Mouse (Mus musculus) hindbrain, embryonic 14.5 days (tissue): Measurements from ENCODE around the gene Lgals4. TPM values are rescaled to one million over a fixed set of nuclear protein-coding genes. Genes with fewer than 3 reads are reported as not detected.

ENCODE experiments used
- ATAC-seq: fragments of 200-750 bp; cut with Nextera tagmentation; 2 replicates; pipeline ENCODE4 v1.8.0; 2017; ENCODE audit warnings: moderate number of reproducible peaks, mild to moderate bottlenecking, moderate TSS enrichment, moderate library complexity; ENCODE audit not compliant: low FRiP score
- DNase-seq: peaks from one replicate; pipeline ENCODE4 v3.0.0-alpha.2; 2015; ENCODE audit warnings: low spot score
- H3K27ac ChIP-seq: fragments of 300-500 bp; sonication (generic); 2 replicates; pipeline ENCODE4 v1.5.1; 2014; ENCODE audit warnings: mild to moderate bottlenecking, moderate library complexity
- H3K27me3 ChIP-seq: fragments of 300-500 bp; sonication (generic); 2 replicates; pipeline ENCODE4 v1.6.1; 2014; ENCODE audit warnings: mild to moderate bottlenecking, low read length, mixed read lengths; ENCODE audit not compliant: control insufficient read depth, insufficient read depth
- H3K36me3 ChIP-seq: fragments of 300-500 bp; sonication (generic); replicated peaks from 2 replicates; pipeline ENCODE4 v1.6.1; 2014; ENCODE audit not compliant: control insufficient read depth, insufficient read depth
- H3K4me1 ChIP-seq: fragments of 300-500 bp; sonication (generic); replicated peaks from 2 replicates; pipeline ENCODE4 v1.6.1; 2014; ENCODE audit warnings: antibody characterized with exemption, low read length, mixed read lengths; ENCODE audit not compliant: control insufficient read depth, insufficient read depth
- H3K4me2 ChIP-seq: fragments of 300-500 bp; sonication (generic); replicated peaks from 2 replicates; pipeline ENCODE4 v1.6.1; 2014; ENCODE audit warnings: mild to moderate bottlenecking, moderate library complexity
- H3K4me3 ChIP-seq: fragments of 300-500 bp; sonication (generic); replicated peaks from 2 replicates; pipeline ENCODE4 v1.5.1; 2014; ENCODE audit warnings: mild to moderate bottlenecking, low read length
- H3K9ac ChIP-seq: fragments of 300-500 bp; sonication (generic); 2 replicates; pipeline ENCODE4 v1.6.1; 2014
- H3K9me3 ChIP-seq: fragments of 300-500 bp; sonication (generic); 2 replicates; pipeline ENCODE4 v1.6.1; 2016; ENCODE audit warnings: low read length; ENCODE audit not compliant: control insufficient read depth
- WGBS: fragments of 180-500 bp; shearing (Covaris S2); extraction: QIAGEN DNeasy Blood & Tissue Kit; methylation state at CpG from one replicate; pipeline ENCODE4 v1.1.7; 2014; 5-methylcytosine and 5-hydroxymethylcytosine counted together
- polyA plus RNA-seq: library from polyadenylated mRNA; unstranded; fragments of >200 nt; fragmentation: Nextera tagmentation; extraction: Ambion mirVana; gene quantifications from 2 replicates; pipeline ENCODE4 v1.2.1, GENCODE M21; 2014

The Lgals4 gene
- polyA plus RNA-seq, 1 experiment from 2014 or later = 3.2 TPM

DNA sequence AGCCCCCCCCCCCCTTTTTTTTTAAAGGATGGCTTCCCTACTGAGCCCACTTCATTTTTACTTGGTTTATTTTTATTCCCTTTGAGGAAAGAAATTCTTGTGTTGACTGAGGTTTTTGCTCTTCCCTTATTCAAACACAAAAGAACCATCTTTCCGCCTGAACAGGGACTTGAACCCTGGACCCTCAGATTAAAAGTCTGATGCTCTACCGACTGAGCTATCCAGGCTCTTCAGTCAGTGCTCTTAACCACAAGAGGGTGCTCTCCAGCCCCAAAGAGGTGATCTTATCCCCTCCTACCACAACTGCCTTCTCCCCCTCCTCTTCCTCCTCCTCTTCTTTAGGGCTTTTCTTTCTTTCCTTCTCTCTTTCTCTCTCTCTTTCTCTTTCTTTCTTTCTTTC, 39.8 kb upstream of the Lgals4 start:
- H3K4me2 ChIP-seq = no peak overlapping the region
- no peaks in the 10 kb centered on the region for H3K9me3 ChIP-seq
- H3K36me3 ChIP-seq = no peaks in the 10 kb centered on the region
- no peaks in the 10 kb centered on the region for H3K4me1 ChIP-seq
- no peak overlapping the region for H3K4me3 ChIP-seq
- H3K27ac ChIP-seq = no peak overlapping the region
- 36% methylated on average over 2 of the region's 2 CpGs for WGBS
- H3K27me3 ChIP-seq = no peaks in the 10 kb centered on the region
- DNase-seq = no peak
- H3K9ac ChIP-seq = no peak overlapping the region
- ATAC-seq = no peak

DNA sequence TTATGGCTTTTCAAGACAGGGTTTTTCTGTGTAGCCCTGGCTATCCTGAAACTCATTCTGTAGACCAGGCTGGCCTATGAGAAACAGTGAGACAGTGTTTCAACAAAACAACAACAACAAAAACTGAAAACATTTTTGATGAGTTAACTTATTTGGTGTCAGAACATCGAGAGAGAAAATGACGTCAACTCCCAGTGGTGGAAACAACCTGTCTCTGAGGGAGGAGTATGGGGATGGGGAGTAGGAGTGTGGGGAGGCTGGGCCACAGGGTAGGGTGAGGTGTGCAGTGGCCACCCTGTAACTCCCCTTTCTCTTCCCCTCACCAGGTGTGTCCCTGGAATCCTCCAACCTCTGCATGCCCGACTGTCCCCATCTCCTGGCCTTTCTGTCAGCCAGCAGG, 39.2 kb upstream of the Lgals4 start:
- WGBS = 74% methylated on average over 3 of the region's 3 CpGs
- no peaks in the 10 kb centered on the region for H3K9me3 ChIP-seq
- ATAC-seq (no peak), DNase-seq (no peak)
- no peaks in the 10 kb centered on the region for H3K27me3 ChIP-seq
- H3K27ac ChIP-seq = no peak overlapping the region
- H3K4me3 ChIP-seq = no peak overlapping the region
- H3K9ac ChIP-seq = no peak overlapping the region
- H3K4me2 ChIP-seq = no peak overlapping the region
- H3K36me3 ChIP-seq = no peaks in the 10 kb centered on the region
- H3K4me1 ChIP-seq = no peaks in the 10 kb centered on the region

DNA sequence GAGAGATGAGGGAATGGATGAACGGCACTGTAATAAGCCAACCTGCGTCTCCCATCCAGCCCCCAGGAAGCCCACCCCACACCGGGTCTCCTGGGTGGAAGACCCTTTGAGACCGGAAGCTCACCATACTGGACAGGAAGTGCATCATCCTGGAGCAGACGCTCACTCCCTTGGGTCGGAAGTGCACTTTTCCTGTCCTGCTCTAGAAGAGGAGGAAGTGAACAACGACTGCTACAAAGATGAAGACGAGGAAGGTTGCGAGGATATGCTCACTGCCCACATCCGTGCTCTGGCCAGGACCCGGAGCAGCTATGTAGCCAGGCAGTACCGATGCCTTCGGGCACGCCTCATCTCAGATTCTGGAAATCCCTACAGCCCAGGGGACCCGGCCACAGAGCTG, 37.8 kb upstream of the Lgals4 start:
- Histone ChIP-seq H3K4me3 (no peak overlapping the region), H3K9ac (no peak overlapping the region), H3K4me1 (no peaks in the 10 kb centered on the region), H3K27ac (no peak overlapping the region), H3K36me3 (no peaks in the 10 kb centered on the region), H3K27me3 (no peaks in the 10 kb centered on the region), H3K4me2 (peak overlapping the region; percentile 35), H3K9me3 (no peaks in the 10 kb centered on the region)
- 81% methylated on average over 15 of the region's 15 CpGs for WGBS
- ATAC-seq (no peak), DNase-seq (no peak)

DNA sequence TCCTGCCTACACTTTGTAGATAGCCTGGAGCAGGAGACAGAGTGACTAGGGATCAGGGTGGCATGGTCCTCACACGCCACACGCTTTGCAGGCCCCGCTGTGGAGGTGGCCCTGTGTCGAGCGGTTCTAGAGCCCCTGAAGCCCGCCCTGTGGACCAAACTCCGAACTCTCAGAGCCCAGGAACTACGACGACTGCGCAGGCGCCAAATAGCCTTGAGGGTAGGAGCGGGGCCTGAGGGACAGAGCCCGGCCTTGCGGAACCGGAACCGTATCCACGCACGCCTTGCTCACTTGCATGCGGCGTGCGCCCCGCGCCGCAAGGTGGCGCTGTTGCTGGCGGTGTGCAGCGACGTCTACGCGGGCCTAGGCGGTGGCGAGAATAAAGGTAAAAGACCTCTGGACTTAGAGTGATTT, 37.1 kb upstream of the Lgals4 start:
- ATAC-seq = peak; percentile 69; the same call in 1 of the 2 replicates
- Histone ChIP-seq H3K9ac (no peak overlapping the region), H3K4me3 (no peak overlapping the region), H3K27me3 (no peaks in the 10 kb centered on the region), H3K9me3 (no peaks in the 10 kb centered on the region), H3K4me1 (no peaks in the 10 kb centered on the region), H3K4me2 (peak overlapping the region; percentile 35), H3K36me3 (no peaks in the 10 kb centered on the region), H3K27ac (no peak overlapping the region)
- 15% methylated on average over 32 of the region's 32 CpGs for WGBS
- peak; percentile 82 for DNase-seq

DNA sequence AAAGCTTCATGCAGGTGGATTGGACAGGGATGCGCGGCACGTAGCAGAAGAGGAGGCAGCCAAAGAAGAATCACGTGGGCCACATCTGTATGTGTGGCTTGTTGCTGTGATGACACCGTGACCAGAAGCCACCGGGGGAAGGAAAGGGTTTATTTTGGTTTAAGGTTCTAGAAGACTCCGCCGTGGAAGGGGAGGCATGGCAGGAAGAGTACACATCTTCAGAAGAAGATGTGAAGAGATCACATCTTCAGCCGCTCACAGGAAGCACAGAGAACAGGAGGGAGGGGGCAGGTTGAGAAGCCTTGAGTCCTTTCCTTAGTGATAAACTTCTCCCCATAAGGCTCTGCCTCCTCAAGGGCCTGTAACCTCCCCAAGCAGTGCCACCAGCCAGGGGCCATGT, 33.7 kb upstream of the Lgals4 start:
- ATAC-seq = no peak
- Histone ChIP-seq H3K27me3 (no peaks in the 10 kb centered on the region), H3K36me3 (no peaks in the 10 kb centered on the region), H3K4me3 (no peak overlapping the region), H3K9ac (no peak overlapping the region), H3K9me3 (no peaks in the 10 kb centered on the region), H3K4me1 (peaks cover 6% of the 10 kb centered on the region; the same call in 1 of the 2 replicates), H3K27ac (no peak overlapping the region), H3K4me2 (no peak overlapping the region)
- no peak for DNase-seq
- 95% methylated on average over 9 of the region's 9 CpGs for WGBS

DNA sequence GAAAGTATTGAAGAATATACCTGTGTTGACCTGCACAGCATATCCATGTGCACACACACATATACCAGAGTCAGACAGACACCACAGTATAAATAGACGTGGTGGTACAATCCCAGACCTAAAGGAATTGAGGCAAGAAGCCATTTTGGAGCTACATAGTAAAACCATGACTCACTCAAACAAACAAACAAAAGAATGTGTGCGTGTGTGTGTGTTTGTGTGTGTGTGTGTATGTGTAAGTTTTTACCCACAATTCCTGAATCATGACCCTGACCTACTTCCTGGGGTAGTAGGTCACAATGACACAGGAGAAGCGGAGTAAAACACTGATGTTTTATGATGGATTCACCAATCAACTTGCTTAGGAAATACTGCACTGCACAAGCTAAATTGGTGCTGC, 32.2 kb upstream of the Lgals4 start:
- Histone ChIP-seq H3K36me3 (no peaks in the 10 kb centered on the region), H3K4me1 (peaks cover 6% of the 10 kb centered on the region; the same call in 1 of the 2 replicates), H3K4me3 (no peak overlapping the region), H3K9me3 (no peaks in the 10 kb centered on the region), H3K9ac (no peak overlapping the region), H3K4me2 (no peak overlapping the region), H3K27me3 (no peaks in the 10 kb centered on the region), H3K27ac (peak overlapping the region; percentile 55)
- no peak for DNase-seq
- 77% methylated on average over 3 of the region's 3 CpGs for WGBS
- no peak for ATAC-seq

DNA sequence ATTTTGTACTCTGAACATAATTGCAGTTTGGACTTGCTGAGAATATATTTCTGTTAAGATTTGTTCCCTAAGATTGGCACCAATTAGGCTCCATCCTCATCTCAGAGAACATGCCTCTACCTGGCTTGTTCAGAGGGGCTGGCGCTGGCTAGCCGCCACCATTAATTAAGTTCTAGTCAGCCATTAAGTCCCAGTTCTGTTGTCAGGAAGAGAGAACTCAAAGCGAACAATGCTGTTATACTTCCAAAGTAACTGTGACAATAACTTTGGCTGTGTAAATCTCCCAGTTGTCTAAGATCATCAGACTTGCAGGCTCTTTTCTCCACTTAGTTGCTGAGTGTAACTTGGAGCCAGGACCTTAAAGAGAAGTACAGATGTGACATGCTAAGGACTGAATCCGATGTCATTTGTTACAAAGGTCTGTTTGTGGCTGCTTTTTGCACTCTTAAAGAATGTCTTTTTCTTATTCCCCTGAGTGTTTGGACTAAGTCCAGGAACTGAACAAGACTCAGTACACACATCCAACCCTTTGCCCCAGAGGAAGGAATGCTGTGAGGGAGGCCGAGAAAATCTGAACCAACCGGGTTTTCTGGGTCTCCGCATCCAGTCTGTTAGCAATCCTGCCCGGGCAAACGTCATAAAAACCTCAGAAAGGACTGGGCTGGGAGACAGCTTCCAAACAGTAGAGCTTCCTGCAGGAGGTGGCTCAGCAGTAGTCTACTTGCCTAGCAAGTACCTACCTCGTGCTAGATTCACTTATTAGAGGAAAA, 31.6 kb upstream of the Lgals4 start:
- ATAC-seq = no peak
- Histone ChIP-seq H3K9ac (no peak overlapping the region), H3K27me3 (no peaks in the 10 kb centered on the region), H3K36me3 (no peaks in the 10 kb centered on the region), H3K4me3 (no peak overlapping the region), H3K9me3 (no peaks in the 10 kb centered on the region), H3K27ac (peak overlapping the region; percentile 55), H3K4me1 (peaks cover 6% of the 10 kb centered on the region; the same call in 1 of the 2 replicates), H3K4me2 (no peak overlapping the region)
- peak; percentile 40 for DNase-seq
- WGBS = 28% methylated on average over 10 of the region's 10 CpGs

DNA sequence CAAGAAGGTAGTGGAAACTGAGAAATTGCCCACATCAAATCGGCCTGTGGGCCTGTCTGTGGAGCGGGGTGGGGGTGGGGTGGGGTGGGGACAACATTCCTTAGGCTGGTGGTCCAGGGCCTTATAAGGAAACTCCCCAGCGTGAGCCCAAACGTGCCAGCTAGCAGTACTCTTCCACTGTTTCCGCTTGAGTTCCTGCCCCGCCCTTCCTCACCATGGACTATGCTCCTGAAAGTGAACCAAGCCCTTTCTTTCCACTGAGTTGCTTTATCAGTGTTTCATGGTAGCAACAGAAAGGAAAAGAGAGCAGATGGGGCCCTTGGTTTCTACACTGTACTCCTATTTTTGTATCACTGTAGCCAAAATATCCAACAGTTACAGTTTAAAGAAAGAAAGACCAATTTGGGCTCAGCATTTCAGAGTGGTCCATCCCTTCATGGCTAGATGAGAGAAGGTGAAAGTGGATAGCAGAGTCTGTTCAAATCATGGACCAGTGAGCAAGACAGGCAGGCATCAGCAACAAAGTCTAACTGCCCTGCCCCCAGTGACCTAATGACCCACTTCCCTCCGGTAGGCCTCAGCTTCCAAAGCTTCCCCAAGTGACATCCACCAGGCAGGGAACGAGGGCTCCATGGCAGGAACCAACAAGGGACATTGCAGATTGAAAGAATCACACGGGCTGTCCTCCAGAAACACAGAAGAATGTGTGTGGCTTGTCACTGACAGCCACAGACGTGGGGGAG, 30.6 kb upstream of the Lgals4 start:
- WGBS = 5% methylated on average over 10 of the region's 10 CpGs
- Histone ChIP-seq H3K4me1 (peaks cover 9% of the 10 kb centered on the region), H3K4me2 (no peak overlapping the region), H3K4me3 (no peak overlapping the region), H3K27me3 (no peaks in the 10 kb centered on the region), H3K9me3 (no peaks in the 10 kb centered on the region), H3K27ac (peak overlapping the region; percentile 61), H3K36me3 (no peaks in the 10 kb centered on the region), H3K9ac (no peak overlapping the region)
- ATAC-seq = no peak
- DNase-seq = no peak

DNA sequence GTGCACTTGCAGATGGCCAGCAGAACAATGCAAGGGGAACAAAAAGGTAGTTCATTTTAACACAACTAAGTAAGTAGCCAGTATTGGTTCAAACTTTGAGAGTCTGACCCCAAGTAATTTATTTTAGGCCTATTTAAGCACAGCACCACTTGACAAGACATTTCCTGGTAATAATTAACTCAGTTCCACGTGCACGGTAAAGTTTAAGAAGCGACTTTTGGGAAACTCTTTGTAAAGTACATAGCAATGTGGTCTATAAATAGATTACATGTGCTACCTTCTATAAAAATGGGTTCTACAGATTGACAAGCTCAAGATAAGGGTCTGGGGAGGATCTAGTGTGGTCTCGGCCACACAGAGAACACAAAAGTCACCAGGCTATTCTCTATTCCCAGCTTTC, 29.9 kb upstream of the Lgals4 start:
- peak overlapping the region; percentile 61 for H3K27ac ChIP-seq
- H3K9me3 ChIP-seq = no peaks in the 10 kb centered on the region
- H3K36me3 ChIP-seq = no peaks in the 10 kb centered on the region
- ATAC-seq (no peak), DNase-seq (no peak)
- no peak overlapping the region for H3K4me2 ChIP-seq
- H3K4me1 ChIP-seq = peaks cover 14% of the 10 kb centered on the region
- no peaks in the 10 kb centered on the region for H3K27me3 ChIP-seq
- no peak overlapping the region for H3K9ac ChIP-seq
- no peak overlapping the region for H3K4me3 ChIP-seq
- 56% methylated on average over 4 of the region's 4 CpGs for whole genome bisulfite sequencing
